Mouse (Mus musculus) MEL (cell line): ENCODE data around the gene Btbd17. TPM values are rescaled to one million over a fixed set of nuclear protein-coding genes. Genes with fewer than 3 reads are reported as not detected.

Experiments used
- DNase-seq: peaks from one replicate; pipeline ENCODE4 v3.0.0; 2011; ENCODE audit warnings: low read depth, low spot score
- H3K27ac ChIP-seq: 2 replicates; pipeline ENCODE4 v1.5.1; 2012; ENCODE audit warnings: low read depth, mild to moderate bottlenecking, control low read depth, low read length, moderate library complexity; ENCODE audit not compliant: control insufficient read depth
- H3K27me3 ChIP-seq, 2 experiments: fragments of 150-350 bp in 1 of 2; sonication (generic) in 1 of 2; 2 replicates each; pipeline ENCODE4 v1.6.1; 2012; ENCODE audit warnings: low read length in 2 of 2, mild to moderate bottlenecking in 2 of 2, improper control_type of control experiment in 1 of 2, moderate library complexity in 1 of 2; ENCODE audit not compliant: insufficient read depth in 2 of 2, control insufficient read depth in 1 of 2
- H3K36me3 ChIP-seq, 2 experiments: 2 replicates each; pipeline ENCODE4 v1.6.1; 2012 to 2014; ENCODE audit warnings: low read length in 2 of 2, improper control_type of control experiment in 1 of 2, inconsistent platforms in 1 of 2, mild to moderate bottlenecking in 1 of 2; ENCODE audit not compliant: insufficient read depth in 2 of 2, control insufficient read depth in 1 of 2
- H3K4me1 ChIP-seq, 2 experiments: fragments of 150-350 bp in 1 of 2; sonication (generic) in 1 of 2; 2 replicates each; pipeline ENCODE4 v1.6.1; 2012; ENCODE audit warnings: low read length in 2 of 2, improper control_type of control experiment in 1 of 2, mild to moderate bottlenecking in 1 of 2; ENCODE audit not compliant: insufficient read depth in 2 of 2, control insufficient read depth in 1 of 2
- H3K4me3 ChIP-seq, 2 experiments: fragments of 150-350 bp in 1 of 2; sonication (generic) in 1 of 2; 2 replicates each; pipeline ENCODE4 v1.5.1; 2012; ENCODE audit warnings: low read depth in 2 of 2, low read length in 2 of 2, mild to moderate bottlenecking in 2 of 2, moderate library complexity in 2 of 2, control low read depth in 1 of 2, improper control_type of control experiment in 1 of 2; ENCODE audit not compliant: control insufficient read depth in 1 of 2, insufficient read depth in 1 of 2
- H3K79me2 ChIP-seq: 2 replicates; pipeline ENCODE4 v1.6.1; 2012; ENCODE audit warnings: mild to moderate bottlenecking, low read length, moderate library complexity; ENCODE audit not compliant: control insufficient read depth, poor library complexity, insufficient read depth
- H3K9ac ChIP-seq: 2 replicates; pipeline ENCODE4 v1.6.1; 2012; ENCODE audit warnings: low read depth, mild to moderate bottlenecking, control low read depth, low read length, moderate library complexity; ENCODE audit not compliant: control insufficient read depth, poor library complexity, severe bottlenecking
- H3K9me3 ChIP-seq: fragments of 150-350 bp; sonication (generic); replicated peaks from 2 replicates; pipeline ENCODE4 v1.6.1; 2012; ENCODE audit warnings: mild to moderate bottlenecking, low read length, improper control_type of control experiment, moderate library complexity; ENCODE audit not compliant: insufficient read depth
- CHD2 ChIP-seq: IDR thresholded peaks from 2 replicates; pipeline ENCODE4 v1.6.1; 2011; ENCODE audit warnings: low read length, improper control_type of control experiment
- CTCF ChIP-seq, 3 experiments: IDR thresholded peaks in 2 of 3; conservative IDR thresholded peaks in 1 of 3; 2 replicates each; pipeline ENCODE4 v1.5.1; 2011 to 2012; ENCODE audit warnings: low read length in 3 of 3, low read depth in 2 of 3, mild to moderate bottlenecking in 2 of 3, improper control_type of control experiment in 1 of 3, inconsistent platforms in 1 of 3, mixed read lengths in 1 of 3, moderate library complexity in 1 of 3; ENCODE audit not compliant: control insufficient read depth in 1 of 3, insufficient read depth in 1 of 3, poor library complexity in 1 of 3, severe bottlenecking in 1 of 3
- E2F4 ChIP-seq: IDR thresholded peaks from 2 replicates; pipeline ENCODE4 v1.6.1; 2011; ENCODE audit warnings: low read depth, low read length, improper control_type of control experiment, borderline replicate concordance
- ELF1 ChIP-seq: IDR thresholded peaks from 2 replicates; pipeline ENCODE4 v1.6.1; 2014; ENCODE audit warnings: low read depth, mild to moderate bottlenecking, inconsistent platforms, low read length, improper control_type of control experiment, moderate library complexity
- EP300 ChIP-seq, 2 experiments: IDR thresholded peaks; 2 replicates each; pipeline ENCODE4 v1.6.1; 2011; ENCODE audit warnings: improper control_type of control experiment in 2 of 2, low read length in 2 of 2, low read depth in 1 of 2, mild to moderate bottlenecking in 1 of 2
- GABPA ChIP-seq: IDR thresholded peaks from 2 replicates; pipeline ENCODE4 v1.6.1; 2012; ENCODE audit warnings: low read depth, mild to moderate bottlenecking, inconsistent platforms, low read length, improper control_type of control experiment, moderate library complexity
- GATA1 ChIP-seq: IDR thresholded peaks from 2 replicates; pipeline ENCODE4 v1.6.1; 2011; ENCODE audit warnings: low read depth, low read length, improper control_type of control experiment
- HCFC1 ChIP-seq: IDR thresholded peaks from 2 replicates; pipeline ENCODE4 v1.6.1; 2012; ENCODE audit warnings: low read depth, mild to moderate bottlenecking, inconsistent platforms, low read length, improper control_type of control experiment, moderate library complexity
- JUND ChIP-seq: IDR thresholded peaks from 2 replicates; pipeline ENCODE4 v1.6.1; 2011; ENCODE audit warnings: low read depth, mild to moderate bottlenecking, improper control_type of control experiment, low read length
- MAX ChIP-seq: IDR thresholded peaks from 2 replicates; pipeline ENCODE4 v1.6.1; 2011; ENCODE audit warnings: low read length, improper control_type of control experiment
- MAZ ChIP-seq: IDR thresholded peaks from 2 replicates; pipeline ENCODE4 v1.6.1; 2012; ENCODE audit warnings: low read depth, mild to moderate bottlenecking, inconsistent platforms, low read length, improper control_type of control experiment
- MEF2A ChIP-seq: IDR thresholded peaks from 2 replicates; pipeline ENCODE4 v1.6.1; 2014; ENCODE audit warnings: low read depth, mild to moderate bottlenecking, inconsistent platforms, low read length, improper control_type of control experiment; ENCODE audit not compliant: poor library complexity, insufficient replicate concordance, severe bottlenecking; ENCODE audit errors: extremely low read depth
- MYB ChIP-seq: IDR thresholded peaks from 2 replicates; pipeline ENCODE4 v1.6.1; 2011; ENCODE audit warnings: mild to moderate bottlenecking, low read depth, low read length, improper control_type of control experiment
- MYC ChIP-seq: IDR thresholded peaks from 2 replicates; pipeline ENCODE4 v1.6.1; 2011; ENCODE audit warnings: low read depth, mild to moderate bottlenecking, low read length, improper control_type of control experiment, moderate library complexity
- NRF1 ChIP-seq: IDR thresholded peaks from 2 replicates; pipeline ENCODE4 v1.6.1; 2014; ENCODE audit warnings: low read depth, mild to moderate bottlenecking, inconsistent platforms, low read length, improper control_type of control experiment, moderate library complexity; ENCODE audit not compliant: poor library complexity, insufficient read depth, severe bottlenecking
- POLR2AphosphoS2 ChIP-seq: IDR thresholded peaks from 2 replicates; pipeline ENCODE4 v1.6.1; 2011; ENCODE audit warnings: low read length, improper control_type of control experiment
- RCOR1 ChIP-seq: IDR thresholded peaks from 2 replicates; pipeline ENCODE4 v1.6.1; 2012; ENCODE audit warnings: low read depth, mild to moderate bottlenecking, inconsistent platforms, low read length, improper control_type of control experiment
- SIN3A ChIP-seq: IDR thresholded peaks from 2 replicates; pipeline ENCODE4 v1.6.1; 2012; ENCODE audit warnings: low read length, improper control_type of control experiment, inconsistent platforms
- SMC3 ChIP-seq: IDR thresholded peaks from 2 replicates; pipeline ENCODE4 v1.6.1; 2011; ENCODE audit warnings: low read depth, low read length, improper control_type of control experiment
- TBP ChIP-seq: IDR thresholded peaks from 2 replicates; pipeline ENCODE4 v1.8.0; 2011; ENCODE audit warnings: low read depth, low read length, improper control_type of control experiment
- TCF12 ChIP-seq: IDR thresholded peaks from 2 replicates; pipeline ENCODE4 v1.6.1; 2014; ENCODE audit warnings: low read depth, mild to moderate bottlenecking, inconsistent platforms, low read length, improper control_type of control experiment, moderate library complexity
- UBTF ChIP-seq: IDR thresholded peaks from 2 replicates; pipeline ENCODE4 v1.6.1; 2012; ENCODE audit warnings: low read depth, mild to moderate bottlenecking, inconsistent platforms, low read length, improper control_type of control experiment, moderate library complexity, borderline replicate concordance; ENCODE audit not compliant: insufficient read depth
- USF1 ChIP-seq: IDR thresholded peaks from 2 replicates; pipeline ENCODE4 v1.6.1; 2014; ENCODE audit warnings: low read depth, mild to moderate bottlenecking, inconsistent platforms, low read length, improper control_type of control experiment, moderate library complexity
- USF2 ChIP-seq, 2 experiments: IDR thresholded peaks; 2 replicates each; pipeline ENCODE4 v1.6.1; 2011 to 2012; ENCODE audit warnings: improper control_type of control experiment in 2 of 2, low read length in 2 of 2, borderline replicate concordance in 1 of 2, inconsistent platforms in 1 of 2, low read depth in 1 of 2, mild to moderate bottlenecking in 1 of 2; ENCODE audit not compliant: insufficient read depth in 1 of 2
- ZKSCAN1 ChIP-seq: IDR thresholded peaks from 2 replicates; pipeline ENCODE4 v1.6.1; 2012; ENCODE audit warnings: low read depth, mild to moderate bottlenecking, inconsistent platforms, low read length, improper control_type of control experiment, moderate library complexity
- polyA plus RNA-seq, 2 experiments: library from polyadenylated mRNA; stranded (reverse) in 1 of 2; unstranded in 1 of 2; fragments of >175 nt in 1 of 2; fragments of >200 nt in 1 of 2; gene quantifications; 2 replicates each; pipeline versions ENCODE4 v1.2.1 to v1.2.4; 2012; ENCODE audit warnings: low replicate concordance in 2 of 2, low read depth in 1 of 2; ENCODE audit not compliant: insufficient read length in 2 of 2, insufficient read depth in 1 of 2, missing spikeins in 1 of 2
- total RNA-seq: library from RNA; depleted of rRNA; stranded (reverse); fragments of 300-350 nt; gene quantifications from 2 replicates; pipeline ENCODE4 v1.2.3, GENCODE M21; 2012; rRNA removed

Btbd17 gene
- total RNA-seq (not detected in 2 replicates), polyA plus RNA-seq (not detected)

- no peaks in the 10 kb centered on the region for H3K27me3 ChIP-seq
- no peaks in the 10 kb centered on the region for H3K79me2 ChIP-seq
- H3K9ac ChIP-seq, result no peak within 1 kb of the TSS
- TF ChIP-seq MYC (no peak), SMC3 (no peak), USF1 (no peak), USF2 (IDR thresholded peaks at IDR 0.05; ENCODE audit: borderline replicate concordance in 1 of 2, insufficient read depth in 1 of 2, low read depth in 1 of 2, low read length in 2 of 2) (no peak), MYB (no peak), GATA1 (no peak), SIN3A (no peak), CTCF (IDR thresholded peaks at IDR 0.05 in 2 of 3, conservative IDR thresholded peaks at IDR 0.05 in 1 of 3; ENCODE audit: control insufficient read depth in 1 of 3, insufficient read depth in 1 of 3, low read depth in 2 of 3, low read length in 3 of 3, poor library complexity in 1 of 3, severe bottlenecking in 1 of 3) (no peak), UBTF (no peak), JUND (no peak), E2F4 (no peak)
- TF ChIP-seq, all 39 proteins: peak for 0
- H3K36me3 ChIP-seq, result no peaks in the 10 kb centered on the region
- H3K4me3 ChIP-seq, result no peak within 1 kb of the TSS
- no peak for DNase-seq
- no peaks in the 10 kb centered on the region for H3K9me3 ChIP-seq
- no peak within 1 kb of the TSS for H3K27ac ChIP-seq
- H3K4me1 ChIP-seq, result no peaks in the 10 kb centered on the region
These were observed at the start of gene Btbd17 for GRCm38 (mm10) chr11:114795848-114796322. Btbd17 (minus strand) TSS chr11:114795945.

GRCm38 (mm10) chr11:114844464-114845220 is 48.9 kb upstream of the Btbd17 start:
- DNase-seq, result no peak
- no peak for TF ChIP-seq CTCF (IDR thresholded peaks at IDR 0.05 in 2 of 3, conservative IDR thresholded peaks at IDR 0.05 in 1 of 3; ENCODE audit: control insufficient read depth in 1 of 3, insufficient read depth in 1 of 3, low read depth in 2 of 3, low read length in 3 of 3, poor library complexity in 1 of 3, severe bottlenecking in 1 of 3)
- TF ChIP-seq MYB, result no peak
- TF ChIP-seq MAZ, result no peak
- TF ChIP-seq ELF1, result no peak
- no peak for TF ChIP-seq TCF12
- no peak for TF ChIP-seq GABPA
- no peak for TF ChIP-seq NRF1
- no peak for TF ChIP-seq HCFC1
- no peak for TF ChIP-seq USF1
- no peak for TF ChIP-seq TBP
- TF ChIP-seq RCOR1, result no peak
- TF ChIP-seq POLR2AphosphoS2, result no peak
- no peak for TF ChIP-seq ZKSCAN1
- TF ChIP-seq CHD2, result no peak
- TF ChIP-seq EP300 (IDR thresholded peaks at IDR 0.05; ENCODE audit: low read depth in 1 of 2, low read length in 2 of 2), result no peak
- no peak for TF ChIP-seq MAX
- TF ChIP-seq UBTF, result no peak
- no peak for TF ChIP-seq MEF2A
- Histone ChIP-seq H3K4me3 (no peak overlapping the region), H3K79me2 (no peaks in the 10 kb centered on the region), H3K27ac (no peak overlapping the region), H3K9me3 (no peaks in the 10 kb centered on the region), H3K27me3 (no peaks in the 10 kb centered on the region), H3K4me1 (no peaks in the 10 kb centered on the region), H3K36me3 (no peaks in the 10 kb centered on the region), H3K9ac (no peak overlapping the region)
